Mouse (Mus musculus): Measurements from ENCODE around the gene Fam120b. TPM values are rescaled to one million over a fixed set of nuclear protein-coding genes. Genes with fewer than 3 reads are reported as not detected.

Gene Fam120b
- total RNA-seq, 2 experiments from 2014 or later = 3.3 TPM

- ATAC-seq (replicated peaks; ENCODE audit: low FRiP score, poor library complexity, severe bottlenecking) = no peak
Measured at GRCm38 (mm10) chr17:15378413-15379109, 17.4 kb upstream of the Fam120b start.

GRCm38 (mm10) chr17:15379741-15380526 lies 16.1 kb upstream of the Fam120b start:
- ATAC-seq (replicated peaks; ENCODE audit: low FRiP score, poor library complexity, severe bottlenecking) = no peak

DNA sequence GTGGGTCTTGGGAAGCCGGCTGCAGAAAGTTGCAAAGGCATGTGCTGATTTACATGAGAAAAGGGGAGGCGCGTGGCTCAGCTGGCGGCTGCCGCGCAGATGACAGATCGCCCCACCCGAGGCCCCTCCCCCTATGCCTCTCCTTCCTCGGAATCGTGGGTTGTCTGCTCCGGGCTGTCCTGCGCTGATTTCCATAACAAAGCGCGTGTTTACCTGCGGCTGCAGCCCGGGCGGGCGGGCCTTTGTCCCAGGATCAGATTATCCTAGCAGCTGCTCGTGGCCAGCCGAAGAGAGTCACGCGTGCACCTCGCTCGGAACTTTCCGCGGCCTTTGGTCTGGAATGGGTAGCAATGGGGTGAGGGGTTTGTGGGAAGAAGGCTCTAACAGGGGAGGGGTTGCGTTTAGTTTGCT lies 15.4 kb upstream of the Fam120b start:
- no peak for ATAC-seq (replicated peaks; ENCODE audit: low FRiP score, poor library complexity, severe bottlenecking)

GRCm38 (mm10) chr17:15381092-15381860 lies 14.7 kb upstream of the Fam120b start:
- ATAC-seq (replicated peaks; ENCODE audit: low FRiP score, poor library complexity, severe bottlenecking) = no peak

GRCm38 (mm10) chr17:15381869-15382660 lies 13.9 kb upstream of the Fam120b start:
- ATAC-seq (replicated peaks; ENCODE audit: low FRiP score, poor library complexity, severe bottlenecking) = no peak

DNA sequence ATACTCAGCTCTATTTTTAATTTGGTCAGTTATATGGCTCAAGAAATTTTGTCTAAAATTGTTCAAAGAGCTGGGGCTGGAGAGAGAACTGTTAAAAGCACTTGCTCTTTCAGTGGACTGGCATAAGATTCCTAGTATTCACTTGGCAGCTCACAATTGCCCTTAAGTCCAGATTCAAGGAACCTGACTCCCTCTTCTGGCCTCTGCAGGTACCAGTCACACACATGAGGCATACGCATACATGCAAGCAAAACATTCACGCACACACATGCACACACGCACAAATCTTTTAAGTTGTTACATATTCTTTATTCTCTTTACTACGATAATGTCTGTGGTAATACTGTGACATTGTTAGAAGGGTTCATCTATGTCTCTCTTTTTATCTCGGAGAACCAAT lies 12.6 kb upstream of the Fam120b start:
- no peak for ATAC-seq (replicated peaks; ENCODE audit: low FRiP score, poor library complexity, severe bottlenecking)

DNA sequence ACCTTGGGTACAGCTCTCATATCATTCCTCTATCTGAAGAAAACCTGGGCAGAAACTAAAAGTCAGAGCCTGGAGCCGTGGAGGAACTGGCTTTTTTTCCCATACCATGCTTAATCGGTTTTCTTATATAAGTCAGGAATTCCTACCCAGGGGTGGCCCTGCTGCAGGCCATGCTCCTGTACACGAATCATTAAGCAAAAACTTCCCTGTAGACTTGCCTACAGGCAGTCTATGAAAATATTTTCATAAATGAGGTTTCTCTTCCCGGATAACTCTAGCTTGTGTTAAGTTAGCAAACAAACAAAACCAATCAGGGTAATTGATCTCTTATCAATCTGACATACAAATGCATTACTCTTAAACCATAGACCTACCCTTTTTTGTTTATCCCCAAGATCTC lies 7.1 kb upstream of the Fam120b start:
- no peak for ATAC-seq (replicated peaks; ENCODE audit: low FRiP score, poor library complexity, severe bottlenecking)

GRCm38 (mm10) chr17:15389356-15389755 lies 6.6 kb upstream of the Fam120b start:
- ATAC-seq (replicated peaks; ENCODE audit: low FRiP score, poor library complexity, severe bottlenecking) = no peak

- ATAC-seq (replicated peaks; ENCODE audit: low FRiP score, poor library complexity, severe bottlenecking) = no peak
Measured at GRCm38 (mm10) chr17:15401716-15402115, 5.7 kb downstream of the Fam120b start.

DNA sequence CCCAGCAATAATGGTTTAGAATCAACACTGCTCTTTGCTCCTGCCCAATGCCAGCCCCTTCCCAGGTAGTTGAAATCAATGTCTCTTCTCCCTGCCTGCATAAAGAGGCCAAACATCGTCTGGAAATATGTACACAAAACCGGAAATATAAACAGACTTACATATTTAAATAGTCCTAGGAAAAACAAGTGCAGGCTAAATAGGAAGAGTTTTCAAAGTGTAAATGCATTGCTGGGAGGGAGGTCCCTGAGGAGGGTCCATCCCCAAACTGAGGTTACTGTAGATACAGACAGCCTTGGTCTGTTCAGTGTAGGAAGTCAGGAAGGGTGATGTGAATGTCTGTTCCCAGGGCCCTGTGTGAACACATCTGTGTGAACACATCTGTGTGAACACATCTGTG lies 10.6 kb downstream of the Fam120b start:
- ATAC-seq (replicated peaks; ENCODE audit: low FRiP score, poor library complexity, severe bottlenecking) = no peak

DNA sequence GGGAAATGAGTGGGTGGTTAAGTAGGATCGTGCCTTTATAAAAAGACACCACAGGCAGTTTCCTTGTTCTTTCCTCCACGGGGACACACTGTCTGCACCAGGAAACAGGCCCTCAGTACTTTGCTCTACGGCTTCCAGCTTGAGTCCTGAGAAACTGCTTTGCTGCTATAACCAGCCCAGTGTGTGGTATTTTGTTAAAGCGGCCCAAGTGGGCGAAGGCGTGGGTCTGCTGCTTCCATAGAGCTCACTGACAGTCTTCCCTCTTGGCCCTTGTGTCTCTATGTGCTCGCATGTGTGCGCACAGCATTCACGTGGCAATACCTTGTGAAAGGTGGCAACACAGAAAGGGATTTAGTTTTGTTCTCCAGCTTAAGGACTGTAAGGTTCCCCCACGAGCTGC lies 13.3 kb downstream of the Fam120b start:
- no peak for ATAC-seq (replicated peaks; ENCODE audit: low FRiP score, poor library complexity, severe bottlenecking)

DNA sequence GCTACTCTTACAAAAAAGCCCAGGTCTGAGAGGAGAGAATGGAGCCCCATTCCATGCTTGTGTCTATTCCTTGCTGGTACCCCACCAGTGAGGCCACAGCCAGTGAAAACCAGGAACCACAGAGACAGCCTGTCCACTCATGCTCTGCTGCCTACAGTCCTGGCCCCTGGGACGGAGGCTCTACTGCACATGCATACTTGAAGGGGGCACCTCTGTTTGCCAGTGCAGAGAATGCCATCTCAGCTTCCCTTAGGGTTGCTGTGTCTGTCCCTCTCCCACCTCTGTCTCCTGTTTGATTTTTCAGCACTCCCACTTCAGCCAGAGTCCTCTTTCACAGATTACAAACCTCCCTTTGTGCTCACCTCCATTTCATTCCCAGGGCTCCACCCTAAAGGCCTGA lies 14.9 kb downstream of the Fam120b start:
- ATAC-seq (replicated peaks; ENCODE audit: low FRiP score, poor library complexity, severe bottlenecking) = no peak

DNA sequence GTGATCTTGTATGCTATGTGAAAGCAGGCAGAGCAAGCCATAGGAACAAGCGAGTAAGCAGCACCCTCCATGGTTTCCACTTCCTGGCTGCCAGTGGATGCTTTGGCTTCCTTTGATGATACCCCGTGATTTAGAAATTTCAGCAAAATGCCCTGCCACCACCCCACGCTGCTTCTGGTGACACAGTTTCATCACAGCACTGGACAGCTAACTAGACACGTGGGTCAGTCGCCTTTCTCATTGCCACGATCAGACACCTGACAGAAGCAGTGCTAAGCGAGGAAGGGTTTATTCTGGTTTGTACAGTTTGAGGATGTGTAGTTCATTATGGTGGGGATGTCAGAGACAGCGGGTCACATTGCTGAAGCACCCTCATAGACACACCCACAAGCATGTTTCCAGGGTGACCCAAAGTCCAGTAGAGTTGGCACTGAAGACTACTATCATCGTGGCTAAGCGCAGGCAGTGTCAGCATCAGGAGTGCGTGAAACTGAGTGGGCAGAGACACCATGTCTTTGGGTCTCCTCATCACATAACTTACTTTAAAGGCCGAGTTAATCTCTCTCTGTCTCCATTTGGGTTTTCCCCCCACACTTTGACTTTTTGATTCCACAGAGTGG lies 20.7 kb downstream of the Fam120b start:
- no peak for ATAC-seq (replicated peaks; ENCODE audit: low FRiP score, poor library complexity, severe bottlenecking)

DNA sequence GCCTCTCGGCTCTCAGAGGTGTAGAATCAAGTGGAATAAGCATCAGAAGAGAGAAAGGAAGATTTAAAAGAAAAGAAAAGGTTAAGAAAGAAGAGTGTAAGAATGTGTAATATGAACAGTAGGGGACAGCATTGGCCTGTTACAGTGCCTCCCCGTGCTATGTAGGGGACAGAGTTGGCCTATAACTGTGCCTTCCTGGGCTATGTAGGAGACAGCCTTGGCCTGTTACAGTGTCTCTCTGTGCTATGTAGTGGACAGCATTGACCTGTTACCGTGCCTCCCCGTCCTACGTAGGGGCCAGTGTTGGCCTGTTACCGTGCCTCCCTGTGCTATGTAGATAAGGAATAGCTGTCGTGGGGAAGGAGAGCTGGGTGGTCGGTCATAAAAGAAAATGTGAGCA lies 23.5 kb downstream of the Fam120b start:
- no peak for ATAC-seq (replicated peaks; ENCODE audit: low FRiP score, poor library complexity, severe bottlenecking)

GRCm38 (mm10) chr17:15420021-15420603 lies 24.1 kb downstream of the Fam120b start:
- ATAC-seq (replicated peaks; ENCODE audit: low FRiP score, poor library complexity, severe bottlenecking) = no peak

DNA sequence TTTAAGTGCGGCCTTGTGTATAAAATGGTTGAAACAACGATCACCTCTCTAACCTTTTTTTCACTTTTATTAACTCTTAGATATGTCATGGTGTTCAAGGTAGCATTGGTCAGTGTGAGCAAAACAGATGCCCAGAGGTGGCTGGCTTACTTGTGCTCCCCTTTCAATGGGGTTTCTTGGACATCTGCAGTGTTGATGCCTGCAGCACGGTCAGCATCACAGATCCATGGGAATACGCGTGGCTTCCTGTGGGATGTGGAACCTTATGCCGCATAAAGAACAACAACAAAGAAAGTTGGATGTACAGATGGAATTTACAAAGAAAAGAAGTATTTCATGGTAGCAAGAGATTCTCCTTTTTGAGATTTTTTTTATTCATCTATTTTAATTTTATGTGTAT lies 25.4 kb downstream of the Fam120b start:
- ATAC-seq (replicated peaks; ENCODE audit: low FRiP score, poor library complexity, severe bottlenecking) = no peak

DNA sequence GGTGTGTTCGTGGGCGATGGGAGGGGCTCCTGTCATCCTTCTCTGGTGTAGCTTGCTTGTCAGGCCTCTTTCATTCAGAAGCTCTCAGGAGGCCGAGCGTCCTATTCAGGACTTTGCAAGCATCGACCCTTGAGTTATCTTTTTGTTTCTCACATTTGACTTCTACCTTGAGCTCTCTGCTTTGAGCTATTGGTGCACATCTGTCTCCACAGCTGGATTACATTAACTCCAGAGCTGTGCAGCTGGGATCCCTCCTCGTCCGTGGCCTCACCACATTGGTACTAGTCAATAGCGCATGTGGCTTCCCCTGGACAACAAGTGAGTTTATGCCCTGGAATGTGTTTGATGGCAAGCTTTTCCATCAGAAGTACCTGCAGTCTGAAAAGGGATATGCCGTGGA lies 26.7 kb downstream of the Fam120b start:
- no peak for ATAC-seq (replicated peaks; ENCODE audit: low FRiP score, poor library complexity, severe bottlenecking)

DNA sequence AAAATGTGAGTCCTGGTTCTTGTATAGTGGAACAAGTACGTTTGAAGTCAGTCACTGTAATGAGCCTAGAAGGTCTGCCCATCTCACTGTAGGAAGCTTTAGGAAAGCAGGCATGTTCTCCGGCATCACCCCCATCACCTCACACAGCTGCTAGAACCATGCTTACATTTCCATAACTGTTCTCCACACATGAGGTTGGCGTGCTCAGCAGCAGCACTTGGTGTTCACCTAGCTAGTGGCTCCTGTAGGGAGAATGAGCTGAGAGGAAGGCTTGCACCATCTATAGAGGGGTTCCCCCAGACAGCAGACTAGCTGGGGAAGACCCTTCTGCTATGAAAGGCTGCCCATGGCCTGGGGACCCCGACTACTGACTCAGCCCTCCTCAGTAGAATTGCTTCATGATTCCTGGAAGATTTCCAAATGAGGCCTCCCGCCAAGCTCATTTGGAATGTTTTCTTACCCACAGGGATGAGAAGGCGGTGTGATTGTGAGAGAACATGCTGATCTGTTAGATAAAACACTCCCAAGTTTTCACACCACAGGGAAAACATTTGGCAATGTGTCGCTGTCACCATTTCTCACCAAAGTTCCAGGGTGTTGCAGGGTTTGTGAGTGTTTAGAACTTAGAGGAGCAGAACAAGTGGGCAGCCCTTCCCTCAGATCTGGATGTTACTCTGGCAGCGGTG lies 27.2 kb downstream of the Fam120b start:
- no peak for ATAC-seq (replicated peaks; ENCODE audit: low FRiP score, poor library complexity, severe bottlenecking)

DNA sequence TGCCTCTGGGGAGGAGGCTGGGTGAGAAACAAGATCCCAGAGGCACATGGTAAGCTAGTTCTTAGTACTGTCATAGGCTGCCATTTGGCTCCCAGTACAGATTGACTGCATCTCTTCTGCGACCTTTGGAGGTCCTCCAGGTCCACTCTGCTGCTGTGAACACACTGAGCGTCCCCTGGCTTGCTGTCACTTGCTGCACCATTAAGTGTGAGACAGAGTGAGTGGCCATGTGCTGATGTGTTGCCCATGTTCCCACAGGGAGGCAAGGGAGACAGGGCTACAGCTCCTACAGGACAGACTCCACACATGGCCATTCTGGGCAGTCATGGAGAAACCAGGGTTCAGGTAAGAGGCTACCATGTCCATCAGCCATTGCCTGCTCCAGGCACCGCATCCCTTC lies 29.9 kb downstream of the Fam120b start:
- ATAC-seq (replicated peaks; ENCODE audit: low FRiP score, poor library complexity, severe bottlenecking) = no peak

All from erythroblast, adult 5-6 weeks (primary cell).